Mouse (Mus musculus) midbrain, embryonic 13.5 days (tissue): ENCODE measurements around the gene Wdfy2. TPM values are rescaled to one million over a fixed set of nuclear protein-coding genes. Genes with fewer than 3 reads are reported as not detected.
"Not testable (repeated sequence)": the region's sequence is repeated elsewhere in the genome, so short reads cannot be mapped to it uniquely, and the experiment has no call there.

ENCODE experiments used
- ATAC-seq: fragments of 200-750 bp; cut with Nextera tagmentation; 2 replicates; pipeline ENCODE4 v1.8.0; 2017; ENCODE audit warnings: mild to moderate bottlenecking, moderate TSS enrichment, moderate library complexity
- H3K27ac ChIP-seq: fragments of 300-500 bp; sonication (generic); 2 replicates; pipeline ENCODE4 v1.5.1; 2015; ENCODE audit warnings: inconsistent platforms, mild to moderate bottlenecking, moderate library complexity
- H3K27me3 ChIP-seq: fragments of 300-500 bp; sonication (generic); 2 replicates; pipeline ENCODE4 v1.6.1; 2015; ENCODE audit warnings: mild to moderate bottlenecking, inconsistent platforms
- H3K36me3 ChIP-seq: fragments of 300-500 bp; sonication (generic); 2 replicates; pipeline ENCODE4 v1.6.1; 2015; ENCODE audit warnings: mild to moderate bottlenecking, inconsistent platforms
- H3K4me1 ChIP-seq: fragments of 300-500 bp; sonication (generic); replicated peaks from 2 replicates; pipeline ENCODE4 v1.6.1; 2015; ENCODE audit warnings: inconsistent platforms
- H3K4me2 ChIP-seq: fragments of 300-500 bp; sonication (generic); replicated peaks from 2 replicates; pipeline ENCODE4 v1.6.1; 2015; ENCODE audit warnings: moderate library complexity, mild to moderate bottlenecking, inconsistent platforms
- H3K4me3 ChIP-seq: fragments of 300-500 bp; sonication (generic); replicated peaks from 2 replicates; pipeline ENCODE4 v1.5.1; 2015; ENCODE audit warnings: mild to moderate bottlenecking, inconsistent platforms
- H3K9ac ChIP-seq: fragments of 300-500 bp; sonication (generic); replicated peaks from 2 replicates; pipeline ENCODE4 v1.6.1; 2015; ENCODE audit warnings: mild to moderate bottlenecking, inconsistent platforms
- H3K9me3 ChIP-seq: fragments of 300-500 bp; sonication (generic); 2 replicates; pipeline ENCODE4 v1.6.1; 2016; ENCODE audit warnings: mild to moderate bottlenecking, inconsistent platforms
- WGBS: fragments of 180-500 bp; shearing (Covaris S2); methylation state at CpG from one replicate; pipeline ENCODE4 v1.1.7; 2015; 5-methylcytosine and 5-hydroxymethylcytosine counted together
- polyA plus RNA-seq: library from polyadenylated mRNA; unstranded; fragments of >200 nt; fragmentation: Nextera tagmentation; extraction: Ambion mirVana; gene quantifications from 2 replicates; pipeline ENCODE4 v1.2.1, GENCODE M21; 2015

The Wdfy2 gene
- polyA plus RNA-seq, 1 experiment from 2014 or later = 9.1 TPM

DNA sequence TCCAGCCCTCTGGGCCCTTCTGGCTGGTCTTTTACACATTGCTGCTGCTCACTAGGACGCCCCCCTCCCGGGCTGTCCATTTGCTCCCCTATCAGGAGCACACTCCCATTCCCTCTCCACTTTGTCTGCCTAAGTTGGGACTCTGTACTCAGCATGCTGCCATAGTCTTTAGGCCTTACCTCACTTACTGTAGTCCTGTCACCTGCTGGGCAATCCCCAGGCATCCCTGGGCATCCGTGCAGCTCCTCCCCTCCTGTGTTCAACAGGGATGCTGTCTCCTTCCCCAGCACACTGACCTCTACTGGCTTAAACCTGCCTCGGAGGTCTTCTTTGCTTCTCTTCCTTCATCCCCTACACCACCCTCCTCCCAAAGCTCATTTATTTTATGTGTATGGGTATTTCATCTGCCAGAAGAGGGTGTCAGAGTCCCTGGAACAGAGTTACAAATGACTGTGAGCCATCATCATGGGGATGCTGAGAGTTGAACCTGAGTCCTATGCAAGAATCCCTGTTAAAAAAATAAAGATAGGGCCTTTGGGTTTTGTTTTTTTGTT, 44.7 kb downstream of the Wdfy2 start:
- Histone ChIP-seq H3K4me2 (no peak overlapping the region), H3K4me1 (peaks cover 44% of the 10 kb centered on the region), H3K27me3 (no peaks in the 10 kb centered on the region), H3K9ac (no peak overlapping the region), H3K27ac (peak overlapping the region; percentile 53; the same call in 1 of the 2 replicates), H3K9me3 (no peaks in the 10 kb centered on the region), H3K4me3 (no peak overlapping the region), H3K36me3 (no peaks in the 10 kb centered on the region)
- ATAC-seq = no peak
- 23% methylated on average over 4 of the region's 4 CpGs for WGBS

DNA sequence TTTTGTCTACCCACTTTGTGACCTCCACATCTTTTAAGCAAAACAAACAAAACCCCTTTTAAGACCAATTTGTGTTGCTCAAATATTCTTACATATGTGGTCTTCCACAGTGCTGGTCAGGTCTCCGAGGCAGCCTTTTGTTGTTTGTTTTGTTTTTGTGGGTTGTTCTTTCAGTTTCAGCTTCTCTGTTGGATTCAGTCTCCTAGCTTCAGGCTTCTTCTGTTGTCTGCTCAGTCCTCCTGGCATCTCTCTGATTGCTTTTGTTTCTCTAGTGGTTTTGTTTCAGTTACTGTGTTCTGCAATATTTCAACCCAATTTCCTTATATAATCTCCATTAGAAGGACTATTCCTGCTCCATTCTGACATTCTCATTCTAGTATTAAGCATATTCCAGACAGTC, 46.1 kb downstream of the Wdfy2 start:
- ATAC-seq = no peak
- Histone ChIP-seq H3K27me3 (no peaks in the 10 kb centered on the region), H3K27ac (no peak overlapping the region), H3K9me3 (no peaks in the 10 kb centered on the region), H3K9ac (no peak overlapping the region), H3K36me3 (no peaks in the 10 kb centered on the region), H3K4me1 (peaks cover 37% of the 10 kb centered on the region), H3K4me3 (no peak overlapping the region), H3K4me2 (no peak overlapping the region)
- 60% methylated on average over 1 of the region's 1 CpGs for WGBS

DNA sequence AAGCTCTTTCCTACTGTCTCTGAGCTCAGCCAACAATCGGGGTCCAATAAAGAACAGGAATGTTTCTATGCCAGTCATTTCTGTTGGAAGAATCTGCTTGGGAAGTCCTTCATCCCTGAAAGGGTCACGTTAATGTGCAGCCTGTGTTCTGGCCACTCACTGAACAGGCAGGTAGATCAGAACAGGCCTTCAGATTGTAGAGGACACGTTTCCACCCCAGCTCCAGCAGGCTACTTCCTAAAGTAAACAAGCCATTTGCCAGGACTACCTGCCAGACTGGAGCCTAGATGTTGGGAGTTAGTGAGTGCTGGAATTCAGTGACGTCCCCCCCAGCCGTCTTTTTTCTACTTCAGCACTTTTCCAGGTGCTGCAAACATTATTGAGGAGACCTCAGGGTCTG, 46.7 kb downstream of the Wdfy2 start:
- Histone ChIP-seq H3K4me1 (peaks cover 30% of the 10 kb centered on the region), H3K36me3 (no peaks in the 10 kb centered on the region), H3K9ac (no peak overlapping the region), H3K27me3 (no peaks in the 10 kb centered on the region), H3K9me3 (no peaks in the 10 kb centered on the region), H3K27ac (no peak overlapping the region), H3K4me2 (no peak overlapping the region), H3K4me3 (no peak overlapping the region)
- WGBS = 76% methylated on average over 5 of the region's 5 CpGs
- ATAC-seq = no peak

DNA sequence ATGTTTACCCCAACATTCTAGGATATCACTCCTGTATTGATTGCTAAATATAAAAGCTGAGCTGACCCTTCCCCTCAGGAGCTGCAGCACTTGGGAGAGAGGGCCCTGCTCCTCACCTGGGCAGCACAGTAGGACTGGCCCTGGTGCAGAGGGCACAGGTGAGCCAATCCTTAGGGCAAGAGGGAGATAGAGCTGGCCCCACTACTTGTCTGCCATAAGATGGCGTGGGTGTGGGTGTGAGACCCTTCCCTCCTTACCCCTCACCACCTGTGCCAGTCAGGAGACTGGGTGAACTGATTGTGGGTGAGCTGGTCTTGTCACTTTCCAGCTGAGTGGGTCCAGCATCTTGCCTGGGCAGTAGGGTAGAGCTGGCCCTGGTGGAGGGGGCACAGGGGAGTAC, 47.2 kb downstream of the Wdfy2 start:
- ATAC-seq = peak; percentile 16; the same call in 1 of the 2 replicates
- Histone ChIP-seq H3K9me3 (no peaks in the 10 kb centered on the region), H3K4me3 (no peak overlapping the region), H3K4me1 (peaks cover 26% of the 10 kb centered on the region), H3K27me3 (no peaks in the 10 kb centered on the region), H3K4me2 (no peak overlapping the region), H3K27ac (no peak overlapping the region), H3K9ac (no peak overlapping the region), H3K36me3 (no peaks in the 10 kb centered on the region)
- WGBS = 84% methylated on average over 1 of the region's 1 CpGs

DNA sequence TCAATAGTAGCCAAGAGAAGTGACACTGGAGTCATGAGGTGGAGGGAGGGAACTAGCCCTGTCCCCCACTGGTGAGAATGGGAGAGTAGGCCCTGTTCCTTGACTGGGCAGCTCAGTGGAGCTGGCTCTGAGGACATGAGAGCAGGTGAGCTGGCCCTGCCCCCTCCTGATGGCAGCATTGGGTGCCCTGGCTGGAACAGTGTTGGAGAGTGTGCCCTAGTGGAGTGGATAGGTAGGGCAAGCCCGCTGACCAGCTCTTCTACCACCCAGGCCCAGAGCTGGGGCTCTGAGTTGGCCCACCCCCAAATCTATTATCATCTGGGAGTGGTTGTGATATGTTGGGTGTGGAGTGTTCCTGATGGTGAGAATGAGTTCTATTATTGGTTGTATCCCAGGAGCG, 47.7 kb downstream of the Wdfy2 start:
- no peaks in the 10 kb centered on the region for H3K27me3 ChIP-seq
- H3K9me3 ChIP-seq = no peaks in the 10 kb centered on the region
- H3K4me1 ChIP-seq = peaks cover 21% of the 10 kb centered on the region
- H3K4me2 ChIP-seq = no peak overlapping the region
- no peak overlapping the region for H3K27ac ChIP-seq
- 96% methylated on average over 2 of the region's 2 CpGs for WGBS
- no peak overlapping the region for H3K9ac ChIP-seq
- no peak overlapping the region for H3K4me3 ChIP-seq
- H3K36me3 ChIP-seq = no peaks in the 10 kb centered on the region
- ATAC-seq = peak; percentile 65; the same call in 1 of the 2 replicates

DNA sequence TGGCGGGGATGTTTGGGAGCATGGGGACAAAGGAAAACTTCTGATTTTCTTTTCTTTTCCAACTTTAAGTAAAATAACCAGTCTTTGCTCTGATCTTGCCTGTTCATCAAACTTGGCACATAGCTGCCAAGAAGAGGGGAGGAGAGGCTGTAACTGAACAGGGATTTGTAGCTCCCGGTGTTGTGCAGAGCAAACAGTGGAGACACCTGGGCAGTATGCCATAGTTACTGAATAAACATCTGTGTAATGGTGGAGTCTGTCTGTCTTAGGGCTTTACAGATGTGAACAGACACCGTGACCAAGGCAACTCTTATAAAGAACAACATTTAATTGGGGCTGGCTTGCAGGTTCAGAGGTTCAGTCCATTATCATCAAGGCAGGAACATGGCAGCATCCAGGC, 53.9 kb downstream of the Wdfy2 start:
- H3K4me3 ChIP-seq = no peak overlapping the region
- H3K36me3 ChIP-seq = no peaks in the 10 kb centered on the region
- no peak for ATAC-seq
- H3K9ac ChIP-seq = no peak overlapping the region
- H3K27me3 ChIP-seq = no peaks in the 10 kb centered on the region
- H3K4me2 ChIP-seq = no peak overlapping the region
- H3K27ac ChIP-seq = no peak overlapping the region
- no peaks in the 10 kb centered on the region for H3K4me1 ChIP-seq
- WGBS = 97% methylated on average over 3 of the region's 3 CpGs
- no peaks in the 10 kb centered on the region for H3K9me3 ChIP-seq

DNA sequence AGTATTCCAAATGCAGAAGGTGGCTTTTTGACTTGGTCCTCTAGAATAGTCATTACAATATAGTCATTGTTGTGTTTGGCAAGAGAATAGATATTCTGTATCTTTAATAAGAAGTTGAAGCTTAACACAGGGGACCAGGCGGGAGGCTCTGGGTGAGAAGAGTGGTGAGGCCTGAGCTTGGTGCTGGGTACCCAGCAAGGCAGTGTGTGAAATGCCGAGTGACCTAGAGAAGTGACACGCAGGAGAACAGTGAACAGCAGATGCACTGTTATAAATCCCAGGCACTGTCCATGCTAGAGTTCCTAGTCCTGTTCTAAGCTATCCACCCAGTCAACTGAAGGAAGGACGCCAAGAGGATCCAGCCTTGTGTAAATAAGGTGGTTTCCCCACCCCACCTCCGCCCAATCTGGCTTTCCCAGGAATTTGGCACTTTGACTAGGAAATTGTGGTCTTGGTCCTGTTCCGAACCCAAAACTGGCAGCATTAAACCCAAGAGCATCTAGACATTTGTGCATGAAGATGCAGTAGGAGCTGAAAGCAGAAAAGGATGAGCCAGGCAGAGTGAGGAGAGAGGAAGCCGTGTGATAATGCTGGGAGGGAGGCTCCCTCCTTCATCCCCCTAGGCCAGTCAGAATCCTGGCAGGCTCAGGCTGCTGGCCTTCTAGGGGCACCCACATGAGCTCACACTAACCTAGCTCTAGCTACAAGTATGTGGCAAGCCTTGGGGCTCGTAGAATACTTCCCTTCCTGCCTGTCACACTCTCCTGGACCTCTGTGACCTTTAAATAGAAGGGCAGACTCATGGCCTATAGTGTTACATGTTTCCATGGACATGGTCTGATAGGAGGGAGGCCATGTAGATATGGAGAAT, 55.5 kb downstream of the Wdfy2 start:
- no peak overlapping the region for H3K4me2 ChIP-seq
- no peaks in the 10 kb centered on the region for H3K9me3 ChIP-seq
- 86% methylated on average over 8 of the region's 8 CpGs for WGBS
- H3K4me1 ChIP-seq = peaks cover 4% of the 10 kb centered on the region; the same call in 1 of the 2 replicates
- no peak overlapping the region for H3K27ac ChIP-seq
- no peak overlapping the region for H3K9ac ChIP-seq
- no peaks in the 10 kb centered on the region for H3K36me3 ChIP-seq
- H3K27me3 ChIP-seq = no peaks in the 10 kb centered on the region
- ATAC-seq = no peak
- no peak overlapping the region for H3K4me3 ChIP-seq

DNA sequence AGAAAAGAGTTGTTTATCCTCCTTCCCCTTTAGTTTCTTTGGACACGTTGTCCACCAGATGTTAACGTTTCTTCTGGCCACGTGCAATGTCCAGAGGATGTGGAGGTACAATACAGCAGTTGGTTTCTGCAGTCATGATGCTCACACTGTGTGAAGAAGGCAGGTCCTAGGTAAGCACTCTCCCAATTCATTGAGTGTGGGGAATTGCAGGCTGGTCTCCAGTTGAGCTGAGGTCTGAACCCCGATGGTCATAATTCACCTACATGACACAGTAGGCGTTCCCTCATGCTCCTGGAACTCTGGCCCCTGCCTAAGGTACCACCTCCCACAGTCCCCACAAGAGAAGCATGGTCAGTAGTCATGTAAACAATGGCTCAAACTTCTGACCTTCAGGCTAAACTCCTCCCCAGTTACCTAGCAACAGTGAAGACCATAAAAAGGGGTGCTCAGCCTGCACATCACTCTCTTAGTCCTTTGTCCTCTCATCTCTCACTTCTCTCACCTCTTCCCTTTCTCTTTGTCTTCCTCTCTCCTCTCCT, 56.2 kb downstream of the Wdfy2 start:
- not testable (repeated sequence) for H3K27ac ChIP-seq, ATAC-seq, H3K4me2 ChIP-seq, H3K36me3 ChIP-seq, H3K4me1 ChIP-seq, H3K27me3 ChIP-seq, H3K4me3 ChIP-seq, H3K9me3 ChIP-seq, H3K9ac ChIP-seq
- WGBS = 86% methylated on average over 5 of the region's 5 CpGs

DNA sequence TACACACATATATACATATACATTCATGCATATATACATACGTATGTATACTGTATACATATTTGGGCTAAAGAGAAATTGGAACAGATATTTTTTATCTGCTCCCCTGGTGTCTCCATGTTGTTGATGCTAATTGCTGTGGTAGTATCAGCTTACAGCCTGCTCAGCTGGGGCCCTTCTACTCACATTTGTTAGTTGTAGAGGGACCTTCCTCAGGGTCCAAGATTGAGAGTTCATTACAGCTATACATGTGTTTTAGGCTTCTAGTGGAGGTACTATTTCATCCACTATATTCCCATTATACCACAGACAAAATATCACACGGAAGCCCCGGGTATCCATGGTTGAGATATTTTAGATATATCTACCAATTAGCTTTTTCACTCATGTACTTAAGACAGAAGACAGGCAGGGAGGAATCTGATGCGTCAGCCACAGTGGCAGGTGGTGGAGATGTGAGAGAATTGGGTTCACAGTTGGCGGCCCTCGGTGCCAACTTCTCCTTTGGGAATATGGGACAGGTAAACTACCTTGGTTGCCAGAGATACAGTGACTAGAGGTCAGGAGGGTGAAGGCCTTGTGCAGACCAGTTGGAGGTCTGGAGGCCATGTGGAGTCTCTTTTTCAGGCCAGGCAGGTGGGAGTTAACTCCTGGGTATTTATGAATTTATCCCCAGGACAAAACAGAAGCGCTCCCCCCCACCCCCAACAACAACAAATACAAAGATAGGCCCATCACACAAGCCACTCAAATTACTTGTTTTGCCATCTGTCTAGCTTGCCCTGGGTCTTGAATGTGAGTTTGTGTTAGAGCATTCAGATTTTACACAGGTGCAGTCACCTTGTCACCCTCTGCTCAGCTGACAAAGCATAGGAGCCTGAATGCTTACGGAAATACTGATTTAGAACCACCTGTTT, 57.7 kb downstream of the Wdfy2 start:
- no peaks in the 10 kb centered on the region for H3K27me3 ChIP-seq
- no peaks in the 10 kb centered on the region for H3K9me3 ChIP-seq
- no peak overlapping the region for H3K4me3 ChIP-seq
- 94% methylated on average over 8 of the region's 8 CpGs for WGBS
- no peak overlapping the region for H3K9ac ChIP-seq
- H3K4me1 ChIP-seq = peaks cover 4% of the 10 kb centered on the region; the same call in 1 of the 2 replicates
- no peaks in the 10 kb centered on the region for H3K36me3 ChIP-seq
- no peak overlapping the region for H3K27ac ChIP-seq
- H3K4me2 ChIP-seq = no peak overlapping the region
- no peak for ATAC-seq

DNA sequence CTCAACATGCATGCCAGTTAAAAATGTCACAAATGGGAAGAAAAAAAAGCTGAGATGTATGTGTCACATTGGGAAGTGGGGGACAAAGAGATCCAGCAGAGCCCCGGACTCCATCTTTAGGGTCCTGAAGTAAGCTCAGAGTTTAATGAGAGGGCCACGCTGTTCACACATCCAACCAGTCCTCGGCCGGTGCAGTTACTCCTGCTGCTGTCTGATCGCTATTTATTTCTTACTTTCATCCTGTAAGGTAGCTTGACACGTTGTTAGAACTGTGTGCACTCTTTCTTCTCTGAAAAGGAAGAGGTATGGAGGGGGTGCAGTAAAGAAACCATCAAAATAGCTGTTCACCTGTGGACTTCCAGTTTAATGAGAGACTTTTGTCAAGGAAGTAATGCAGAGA, 60.6 kb downstream of the Wdfy2 start:
- Histone ChIP-seq H3K4me3 (no peak overlapping the region), H3K36me3 (no peaks in the 10 kb centered on the region), H3K4me2 (no peak overlapping the region), H3K9ac (no peak overlapping the region), H3K27ac (no peak overlapping the region), H3K4me1 (peaks cover 4% of the 10 kb centered on the region; the same call in 1 of the 2 replicates), H3K27me3 (no peaks in the 10 kb centered on the region), H3K9me3 (no peaks in the 10 kb centered on the region)
- no peak for ATAC-seq
- WGBS = 83% methylated on average over 6 of the region's 6 CpGs

DNA sequence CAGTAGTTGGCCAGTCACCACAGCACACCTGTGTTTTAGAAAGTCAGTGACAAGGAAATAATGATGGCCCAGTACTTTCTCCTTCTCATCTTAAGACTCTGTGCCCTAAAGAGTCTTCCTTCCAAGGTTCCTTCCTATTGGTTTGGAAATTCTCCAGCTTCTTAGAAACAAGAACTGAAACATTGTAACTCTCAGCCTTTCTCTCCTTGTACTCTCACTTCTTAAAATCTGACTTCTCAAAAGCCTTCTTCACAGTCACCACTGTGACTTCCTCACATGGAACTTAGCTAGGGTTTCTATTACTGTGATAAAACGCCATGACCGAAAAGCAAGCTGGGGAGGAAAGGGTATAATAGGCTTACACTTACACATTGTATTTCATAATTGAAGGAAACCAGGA, 70.4 kb downstream of the Wdfy2 start:
- Histone ChIP-seq H3K27ac (no peak overlapping the region), H3K9me3 (no peaks in the 10 kb centered on the region), H3K27me3 (no peaks in the 10 kb centered on the region), H3K9ac (no peak overlapping the region), H3K36me3 (0 out of 2 replicates have a peak, but pooled peaks cover 3% of the 10 kb centered on the region), H3K4me2 (no peak overlapping the region), H3K4me3 (no peak overlapping the region), H3K4me1 (peaks cover 12% of the 10 kb centered on the region)
- ATAC-seq = no peak
- WGBS = 95% methylated on average over 2 of the region's 2 CpGs
